Mouse (Mus musculus): ENCODE measurements around the gene Defa35. TPM values are rescaled to one million over a fixed set of nuclear protein-coding genes. Genes with fewer than 3 reads are reported as not detected.
"Not testable (repeated sequence)": the region's sequence is repeated elsewhere in the genome, so short reads cannot be mapped to it uniquely, and the experiment has no call there.

Gene Defa35
- polyA plus RNA-seq (2012; ENCODE audit: insufficient read depth, low replicate concordance), result not detected in 2 replicates

GRCm38 (mm10) chr8:21064738-21065137, at the start of gene Defa35:
Defa35 (plus strand) TSS chr8:21065038.
- not testable (repeated sequence) for H3K4me3 ChIP-seq (replicated peaks); H3K27me3 ChIP-seq (replicated peaks); H3K9me3 ChIP-seq; H3K4me1 ChIP-seq; H3K36me3 ChIP-seq (replicated peaks; ENCODE audit: low read length)

- not testable (repeated sequence) for H3K36me3 ChIP-seq (replicated peaks; ENCODE audit: low read length); H3K27me3 ChIP-seq (replicated peaks); H3K9me3 ChIP-seq; H3K4me1 ChIP-seq; H3K4me3 ChIP-seq (replicated peaks)
These were observed 39.6 kb upstream of the Defa35 start, which contains the start of gene Defa21 for GRCm38 (mm10) chr8:21025245-21025644. Defa21 (plus strand) TSS chr8:21025545.

- H3K4me3 ChIP-seq (replicated peaks); H3K9me3 ChIP-seq; H3K36me3 ChIP-seq (replicated peaks; ENCODE audit: low read length); H3K4me1 ChIP-seq; H3K27me3 ChIP-seq (replicated peaks): not testable (repeated sequence)
These were observed 10.1 kb upstream of the Defa35 start, which contains the start of gene Defa23 for GRCm38 (mm10) chr8:21054747-21055146. Defa23 (plus strand) TSS chr8:21055047.

DNA sequence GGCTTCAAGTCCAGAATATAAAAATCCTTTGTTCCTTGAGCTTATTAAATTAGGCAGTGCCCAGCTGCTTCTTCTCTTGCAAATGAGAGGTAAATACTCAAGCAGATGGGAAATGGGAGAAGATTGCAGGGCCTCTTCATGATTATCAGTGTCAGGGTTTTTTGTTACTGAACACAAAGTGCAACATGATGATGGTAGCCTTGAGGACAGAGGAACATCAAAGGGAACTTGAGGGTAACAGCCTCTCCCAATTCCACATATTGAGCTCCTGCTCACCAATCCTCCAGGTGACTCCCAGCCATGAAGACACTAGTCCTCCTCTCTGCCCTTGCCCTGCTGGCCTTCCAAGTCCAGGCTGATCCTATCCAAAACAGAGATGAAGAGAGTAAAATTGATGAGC, 19.3 kb downstream of the Defa35 start, which contains the start of gene Defa25:
TSS of gene Defa25 (plus strand) at position 301 of the 400 bp plus-strand sequence.
- H3K36me3 ChIP-seq (replicated peaks; ENCODE audit: low read length); H3K27me3 ChIP-seq (replicated peaks); H3K4me3 ChIP-seq (replicated peaks); H3K4me1 ChIP-seq; H3K9me3 ChIP-seq: not testable (repeated sequence)

DNA sequence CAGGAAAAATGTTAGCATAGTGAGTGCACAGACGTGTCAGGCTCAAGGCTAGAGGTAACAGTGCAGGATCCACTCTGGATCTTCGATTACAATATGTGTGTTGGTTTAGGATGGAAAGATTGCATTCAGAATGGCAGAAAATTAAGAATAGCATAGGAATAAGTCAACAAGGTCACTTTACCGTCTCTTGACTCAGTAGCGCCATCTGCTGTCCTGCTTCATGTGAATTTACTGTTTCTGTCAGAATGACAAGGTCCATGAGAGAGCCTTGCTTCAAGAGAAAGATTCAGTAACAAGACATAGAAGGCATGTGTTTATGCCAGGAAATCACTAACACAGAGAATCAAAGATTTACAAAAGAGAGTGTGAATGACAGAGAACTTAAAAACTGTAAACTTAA, 28.3 kb downstream of the Defa35 start:
- Histone ChIP-seq H3K4me1 (no peaks in the 10 kb centered on the region), H3K27me3 (replicated peaks) (no peaks in the 10 kb centered on the region), H3K4me3 (replicated peaks) (no peak overlapping the region), H3K9me3 (no peaks in the 10 kb centered on the region), H3K36me3 (replicated peaks; ENCODE audit: low read length) (no peaks in the 10 kb centered on the region)
- TF ChIP-seq FLI1 (IDR thresholded peaks at IDR 0.05; ENCODE audit: low read length) (no peak), GATA1 (IDR thresholded peaks at IDR 0.05; ENCODE audit: borderline replicate concordance, low read length) (no peak)

DNA sequence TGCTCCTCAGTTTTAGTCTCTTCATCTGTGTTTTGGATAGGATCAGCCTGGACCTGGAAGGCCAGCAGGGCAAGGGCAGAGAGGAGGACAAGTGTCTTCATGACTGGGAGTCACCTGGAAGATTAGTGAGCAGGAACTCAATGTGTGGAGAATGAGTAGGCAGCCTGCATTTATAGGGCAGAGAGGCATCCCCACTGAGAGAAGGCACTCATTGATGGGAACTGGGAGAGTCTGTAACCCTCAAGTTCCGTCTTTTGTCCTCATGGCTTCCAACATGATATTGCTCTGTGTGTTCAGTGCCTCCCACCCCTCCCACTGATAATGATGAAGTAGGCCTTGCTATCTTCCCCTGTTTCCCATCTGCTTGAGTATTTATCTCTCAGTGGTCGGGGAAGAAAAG, 31.1 kb downstream of the Defa35 start, which contains the start of gene Gm14851:
TSS of gene Gm14851 (minus strand) at position 101 of the 400 bp plus-strand sequence.
- H3K9me3 ChIP-seq; H3K36me3 ChIP-seq (replicated peaks; ENCODE audit: low read length); H3K4me1 ChIP-seq; H3K4me3 ChIP-seq (replicated peaks); H3K27me3 ChIP-seq (replicated peaks): not testable (repeated sequence)

Other genes with a start within 250 kb of the Defa35 start
- not detected in 2 replicates for gene Defb33, start 172.4 kb upstream of the Defa35 start, polyA plus RNA-seq (2012; ENCODE audit: insufficient read depth, low replicate concordance)
- gene Gm15056, start 162.4 kb upstream of the Defa35 start, polyA plus RNA-seq (2012; ENCODE audit: insufficient read depth, low replicate concordance), result not detected in 2 replicates
- gene Gm6040, start 143.0 kb upstream of the Defa35 start, polyA plus RNA-seq (2012; ENCODE audit: insufficient read depth, low replicate concordance), result not detected in 2 replicates
- gene AY761185, start 120.3 kb upstream of the Defa35 start, polyA plus RNA-seq (2012; ENCODE audit: insufficient read depth, low replicate concordance), result not detected in 2 replicates
- not detected in 2 replicates for gene Defa21, start 39.5 kb upstream of the Defa35 start, polyA plus RNA-seq (2012; ENCODE audit: insufficient read depth, low replicate concordance)
- not detected in 2 replicates for gene Defa23, start 10.0 kb upstream of the Defa35 start, polyA plus RNA-seq (2012; ENCODE audit: insufficient read depth, low replicate concordance)
- gene Defa25, start 19.4 kb downstream of the Defa35 start, polyA plus RNA-seq (2012; ENCODE audit: insufficient read depth, low replicate concordance), result not detected in 2 replicates
- not detected in 2 replicates for gene Gm14851, start 31.0 kb downstream of the Defa35 start, polyA plus RNA-seq (2012; ENCODE audit: insufficient read depth, low replicate concordance)
- gene Defa30, start 69.6 kb downstream of the Defa35 start, polyA plus RNA-seq (2012; ENCODE audit: insufficient read depth, low replicate concordance), result not detected in 2 replicates
- not detected in 2 replicates for gene Defa22, start 97.2 kb downstream of the Defa35 start, polyA plus RNA-seq (2012; ENCODE audit: insufficient read depth, low replicate concordance)
- gene Defa31, start 126.6 kb downstream of the Defa35 start, polyA plus RNA-seq (2012; ENCODE audit: insufficient read depth, low replicate concordance), result not detected in 2 replicates
- not detected in 2 replicates for gene Gm15293, start 136.5 kb downstream of the Defa35 start, polyA plus RNA-seq (2012; ENCODE audit: insufficient read depth, low replicate concordance)
- not detected in 2 replicates for gene Gm15292, start 184.7 kb downstream of the Defa35 start, polyA plus RNA-seq (2012; ENCODE audit: insufficient read depth, low replicate concordance)

Measured in megakaryocyte, embryonic 14.5 days (primary cell).